Mouse (Mus musculus) ZHBTc4 (cell line): ENCODE measurements at regions not wholly inside any gene's neighbourhood (a gene's known extent, or its start where the extent isn't known, plus 50 kb on each side); places are given as distances from the start of the nearest gene placed in this dataset.
"Not testable (repeated sequence)": the region's sequence is repeated elsewhere in the genome, so short reads cannot be mapped to it uniquely, and the experiment has no call there.

Experiments used
- DNase-seq: peaks from one replicate; pipeline ENCODE4 v3.0.0-alpha.2; 2011; ENCODE audit warnings: low read depth, low spot score

- no peak for DNase-seq
Measured at GRCm38 (mm10) chr11:26826194-26826593, 232.4 kb upstream of the Vrk2 start.

GRCm38 (mm10) chr11:26824080-26824727 is 230.4 kb upstream of the Vrk2 start:
- DNase-seq: no peak

- no peak for DNase-seq
Measured at GRCm38 (mm10) chr11:26821091-26821490, 227.3 kb upstream of the Vrk2 start.

- no peak for DNase-seq
Measured at GRCm38 (mm10) chr11:26817316-26817715, 223.5 kb upstream of the Vrk2 start.

GRCm38 (mm10) chr11:26815104-26815503 is 221.3 kb upstream of the Vrk2 start:
- no peak for DNase-seq

GRCm38 (mm10) chr11:26814601-26815000 is 220.8 kb upstream of the Vrk2 start:
- no peak for DNase-seq

- no peak for DNase-seq
Measured at GRCm38 (mm10) chr11:26802249-26802941, 208.6 kb upstream of the Vrk2 start.

GRCm38 (mm10) chr11:26800296-26800695 is 206.5 kb upstream of the Vrk2 start:
- DNase-seq: peak; percentile 26

GRCm38 (mm10) chr11:26794629-26794966 is 200.8 kb upstream of the Vrk2 start:
- no peak for DNase-seq

- no peak for DNase-seq
Measured at GRCm38 (mm10) chr11:26793928-26794628, 200.3 kb upstream of the Vrk2 start.

GRCm38 (mm10) chr11:26789281-26789680 is 195.5 kb upstream of the Vrk2 start:
- no peak for DNase-seq

- peak; percentile 7 for DNase-seq
Measured at GRCm38 (mm10) chr11:26785164-26785563, 191.4 kb upstream of the Vrk2 start.

- no peak for DNase-seq
Measured at GRCm38 (mm10) chr11:26773122-26773796, 179.5 kb upstream of the Vrk2 start.

- DNase-seq: no peak
Measured at GRCm38 (mm10) chr11:26755576-26755975, 161.8 kb upstream of the Vrk2 start.

GRCm38 (mm10) chr11:26753616-26754015 is 159.8 kb upstream of the Vrk2 start:
- peak; percentile 36 for DNase-seq

- no peak for DNase-seq
Measured at GRCm38 (mm10) chr11:26742235-26742634, 148.4 kb upstream of the Vrk2 start.

GRCm38 (mm10) chr11:26739732-26740131 is 145.9 kb upstream of the Vrk2 start:
- DNase-seq: no peak

GRCm38 (mm10) chr11:26726969-26727368 is 133.2 kb upstream of the Vrk2 start:
- no peak for DNase-seq

- no peak for DNase-seq
Measured at GRCm38 (mm10) chr11:26724963-26725721, 131.3 kb upstream of the Vrk2 start.

- DNase-seq: no peak
Measured at GRCm38 (mm10) chr11:26722292-26722691, 128.5 kb upstream of the Vrk2 start.

GRCm38 (mm10) chr11:26721173-26721572 is 127.4 kb upstream of the Vrk2 start:
- DNase-seq: no peak

GRCm38 (mm10) chr11:26711237-26711636 is 117.4 kb upstream of the Vrk2 start:
- DNase-seq: not testable (repeated sequence)
